Mouse (Mus musculus) large intestine, adult 2 months (tissue): ENCODE measurements around the gene Paqr7. TPM values are rescaled to one million over a fixed set of nuclear protein-coding genes. Genes with fewer than 3 reads are reported as not detected.
"Not testable (repeated sequence)": the region's sequence is repeated elsewhere in the genome, so short reads cannot be mapped to it uniquely, and the experiment has no call there.

Experiments used
- DNase-seq: peaks from one replicate; pipeline ENCODE4 v3.0.0-alpha.2; 2012; ENCODE audit warnings: low read depth, low spot score
- WGBS: fragments of 180-500 bp; shearing (Covaris S2); methylation state at CpG from one replicate; pipeline ENCODE4 v1.1.7; 2018; 5-methylcytosine and 5-hydroxymethylcytosine counted together
- polyA plus RNA-seq: library from polyadenylated mRNA; depleted of rRNA; stranded (reverse); fragments of >200 nt; gene quantifications from 2 replicates; pipeline ENCODE4 v1.2.3, GENCODE M21; 2012

Paqr7 gene
- polyA plus RNA-seq, 1 experiment: 9.6 TPM

DNA sequence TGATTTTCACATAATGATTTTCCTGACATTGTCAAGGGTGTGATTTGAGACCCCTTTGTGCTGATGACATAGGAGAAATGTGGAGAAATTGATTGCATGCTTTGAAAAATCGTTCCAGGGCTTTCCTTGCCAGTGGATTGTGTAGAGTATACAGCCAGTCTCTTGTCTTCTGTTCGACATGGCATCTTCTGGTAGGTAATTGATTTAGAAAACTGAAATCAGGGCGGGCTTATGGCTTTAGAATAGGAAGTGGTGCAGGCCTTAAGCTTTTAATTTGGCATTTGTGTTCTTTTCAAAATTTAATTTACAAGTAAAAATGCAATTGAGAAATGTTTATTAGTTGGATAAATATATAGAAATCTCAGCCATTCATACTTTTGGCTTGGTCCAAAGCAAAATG lies 26.5 kb upstream of the Paqr7 start:
- DNase-seq: no peak
- 46% methylated on average over 3 of the region's 3 CpGs for WGBS

GRCm38 (mm10) chr4:134471469-134471868 lies 25.0 kb upstream of the Paqr7 start:
- no peak for DNase-seq

GRCm38 (mm10) chr4:134473764-134474163 lies 22.7 kb upstream of the Paqr7 start:
- WGBS: 78% methylated on average over 4 of the region's 4 CpGs
- no peak for DNase-seq

DNA sequence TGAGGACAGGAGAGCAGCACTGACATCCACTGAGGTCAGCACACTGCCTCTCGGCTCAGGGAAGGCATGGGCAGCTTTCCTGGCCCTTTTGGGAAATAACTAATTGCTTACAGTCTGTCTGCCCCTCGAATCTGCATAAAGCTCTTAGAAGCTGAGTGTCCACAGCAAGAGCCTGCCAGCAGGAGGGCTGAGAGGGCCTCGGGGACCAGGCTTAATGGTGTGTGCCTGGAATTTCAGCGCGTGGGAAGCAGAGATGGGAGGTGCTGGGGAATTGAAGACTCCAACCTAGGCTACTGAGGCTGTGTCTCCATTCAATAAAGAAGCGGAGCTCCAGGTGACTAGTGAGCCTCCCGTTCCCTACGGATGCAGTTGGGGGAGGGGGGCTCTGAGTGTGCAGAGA lies 22.3 kb upstream of the Paqr7 start:
- 82% methylated on average over 8 of the region's 8 CpGs for WGBS
- DNase-seq: no peak

DNA sequence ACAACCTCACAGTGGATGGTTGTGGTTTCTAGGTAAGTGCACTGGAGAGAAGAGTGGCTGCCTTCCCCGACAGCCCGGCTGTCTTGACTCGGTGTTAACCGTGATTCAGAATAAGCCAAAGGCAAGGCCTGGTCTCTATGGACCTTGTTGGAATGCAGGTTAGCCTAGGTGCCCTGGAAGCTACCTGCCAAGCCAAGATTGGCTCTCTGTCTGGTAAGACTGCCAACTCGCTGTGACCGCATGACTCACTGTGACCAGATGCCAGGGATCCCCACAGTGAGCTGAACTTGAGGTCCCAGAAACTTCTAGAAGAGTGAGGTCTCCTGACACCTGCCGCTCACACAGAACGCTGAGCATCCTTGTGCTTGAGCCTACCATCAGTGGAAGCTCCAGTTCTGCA lies 19.6 kb upstream of the Paqr7 start:
- WGBS: 85% methylated on average over 8 of the region's 8 CpGs
- no peak for DNase-seq

GRCm38 (mm10) chr4:134478031-134478430 lies 18.5 kb upstream of the Paqr7 start:
- 6% methylated on average over 9 of the region's 9 CpGs for WGBS

DNA sequence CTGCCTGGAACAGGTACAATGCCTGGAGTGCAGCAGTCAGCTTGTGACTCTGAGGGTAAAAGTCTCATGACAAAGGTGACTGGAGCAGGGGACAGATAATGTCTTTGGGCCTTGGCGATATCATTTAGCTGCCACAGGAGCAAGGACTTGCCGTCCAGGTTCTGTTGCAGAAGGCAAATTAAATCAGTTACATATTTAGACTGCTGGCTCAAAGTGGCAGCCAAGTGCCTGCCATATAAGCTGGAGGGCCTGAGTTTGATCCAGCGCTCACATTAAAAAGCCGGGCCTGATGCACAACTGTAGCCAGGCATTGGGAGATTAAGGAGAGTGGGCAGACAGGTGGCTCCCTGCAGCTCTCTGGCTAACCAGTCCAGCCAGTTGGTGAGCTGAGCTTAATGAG lies 16.7 kb upstream of the Paqr7 start:
- WGBS: 85% methylated on average over 4 of the region's 4 CpGs
- DNase-seq: no peak

More at GRCm38 (mm10) chr4:134478031-134478430, 18.5 kb upstream of the Paqr7 start:
- DNase-seq: no peak

DNA sequence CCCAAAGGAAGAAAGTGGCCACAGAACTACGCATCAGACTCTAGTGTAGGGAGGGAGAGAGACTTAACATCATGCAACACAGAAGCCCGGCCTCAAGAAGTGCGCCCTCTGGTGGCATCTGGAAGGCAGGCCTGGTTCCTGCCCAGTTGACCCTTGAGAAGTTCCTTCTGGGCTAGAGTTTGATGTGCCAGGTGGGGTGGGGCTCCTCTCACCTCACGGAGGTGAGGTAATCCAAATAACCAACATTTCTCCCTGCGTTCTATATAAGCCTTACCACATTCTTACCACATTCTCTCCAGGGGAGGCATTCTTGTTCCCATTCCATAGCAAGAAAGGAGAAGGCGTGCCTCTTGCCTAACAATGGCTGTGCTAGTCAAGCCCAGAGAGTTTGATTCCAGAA lies 15.6 kb upstream of the Paqr7 start:
- DNase-seq: peak; percentile 56
- 18% methylated on average over 6 of the region's 6 CpGs for WGBS

DNA sequence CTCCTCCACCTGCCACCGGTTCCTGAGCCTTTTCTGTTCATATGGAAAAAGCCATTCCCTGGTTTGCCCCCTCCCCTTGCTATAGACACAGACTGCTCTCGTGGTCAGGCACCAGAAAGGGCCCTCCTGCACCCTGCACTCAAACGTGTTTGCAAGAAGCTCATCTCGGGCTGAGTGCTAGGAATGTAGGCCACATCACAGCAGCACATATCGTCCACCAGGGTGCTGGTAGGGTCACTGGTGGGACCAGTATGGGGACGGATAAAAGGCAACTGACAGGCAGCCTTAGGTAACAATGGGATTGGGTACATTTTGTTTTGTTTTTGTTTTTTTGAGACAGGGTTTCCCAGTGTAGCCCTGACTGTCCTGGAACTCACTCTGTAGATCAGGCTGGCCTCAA lies 15.2 kb upstream of the Paqr7 start:
- no peak for DNase-seq
- WGBS: 66% methylated on average over 6 of the region's 6 CpGs

DNA sequence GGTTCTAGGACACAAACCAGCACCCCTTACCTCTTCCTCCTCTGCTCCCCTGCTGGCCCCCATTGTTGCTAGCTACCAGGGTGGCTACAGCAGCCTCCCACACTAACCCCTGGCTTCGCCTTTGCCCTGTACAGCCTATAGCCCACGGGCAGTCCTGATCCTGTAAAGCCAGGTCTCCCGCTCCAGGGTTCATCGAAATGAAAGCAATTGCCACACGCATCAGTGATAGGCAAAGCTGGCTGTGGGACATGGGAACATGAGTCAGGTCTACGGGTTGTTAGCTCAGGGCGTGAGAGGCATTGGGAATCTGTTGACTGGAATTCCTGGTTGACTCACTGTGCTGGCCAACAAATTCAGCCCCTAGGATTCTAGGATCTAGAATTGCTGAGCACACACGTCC lies 14.1 kb upstream of the Paqr7 start:
- no peak for DNase-seq
- 41% methylated on average over 8 of the region's 8 CpGs for WGBS

DNA sequence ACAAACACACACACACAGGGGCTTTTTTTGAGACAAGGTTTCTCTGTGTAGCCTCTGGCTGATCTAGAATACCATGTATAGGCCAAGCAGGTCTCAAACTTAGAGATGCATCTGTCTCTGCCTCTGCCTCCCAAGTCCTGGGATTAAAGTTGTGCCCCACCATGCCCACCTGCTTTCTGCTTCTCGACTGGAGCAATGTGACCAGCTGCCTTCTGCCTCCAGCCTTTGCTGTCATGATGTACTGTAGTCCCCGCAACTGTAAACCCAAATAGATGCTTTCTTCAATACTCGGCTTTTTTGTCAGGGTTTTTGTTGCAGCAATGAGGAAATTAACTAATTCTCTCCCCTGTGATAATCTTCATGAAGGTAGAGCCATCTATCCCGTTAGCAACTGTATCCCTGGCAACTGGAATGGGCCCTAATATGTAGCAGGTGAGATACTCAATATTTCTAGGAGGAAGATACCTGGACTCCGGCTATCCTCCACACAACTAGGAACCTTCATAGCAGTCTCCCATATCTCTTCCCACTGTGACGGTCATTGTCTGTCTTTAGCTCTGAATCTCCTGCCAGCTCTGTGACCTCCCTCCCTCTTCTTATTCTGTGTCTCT lies 13.3 kb upstream of the Paqr7 start:
- 64% methylated on average over 6 of the region's 6 CpGs for WGBS
- no peak for DNase-seq

GRCm38 (mm10) chr4:134483696-134484095 lies 12.8 kb upstream of the Paqr7 start:
- DNase-seq: no peak

DNA sequence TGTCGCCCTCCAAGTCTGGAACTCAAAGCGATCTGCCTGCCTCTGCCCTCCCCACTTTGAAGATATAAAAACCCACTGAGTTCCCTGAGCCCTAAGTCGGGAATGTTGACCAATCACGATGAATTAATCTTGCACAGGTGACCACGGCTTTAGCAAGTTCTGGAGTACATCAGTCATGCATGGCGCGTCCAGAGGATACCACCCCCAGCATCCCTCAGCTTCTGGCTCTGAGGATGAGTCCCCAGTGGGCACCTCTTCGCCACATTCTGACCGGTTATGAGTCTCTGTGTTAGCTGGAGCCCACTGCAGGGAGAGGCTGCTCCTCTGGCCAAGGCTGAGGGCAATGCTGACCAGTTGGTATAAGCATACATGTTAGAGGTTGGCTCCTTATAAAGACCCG lies 12.3 kb upstream of the Paqr7 start:
- 77% methylated on average over 10 of the region's 10 CpGs for WGBS

More at GRCm38 (mm10) chr4:134483696-134484095, 12.8 kb upstream of the Paqr7 start:
- 58% methylated on average over 6 of the region's 6 CpGs for WGBS

GRCm38 (mm10) chr4:134485151-134485900 lies 11.2 kb upstream of the Paqr7 start:
- WGBS: 70% methylated on average over 5 of the region's 5 CpGs
- DNase-seq: no peak

More for the DNA sequence above, 12.3 kb upstream of the Paqr7 start:
- no peak for DNase-seq

- no peak for DNase-seq
- 88% methylated on average over 5 of the region's 5 CpGs for WGBS
Observed at GRCm38 (mm10) chr4:134488211-134488610, 8.3 kb upstream of the Paqr7 start.

DNA sequence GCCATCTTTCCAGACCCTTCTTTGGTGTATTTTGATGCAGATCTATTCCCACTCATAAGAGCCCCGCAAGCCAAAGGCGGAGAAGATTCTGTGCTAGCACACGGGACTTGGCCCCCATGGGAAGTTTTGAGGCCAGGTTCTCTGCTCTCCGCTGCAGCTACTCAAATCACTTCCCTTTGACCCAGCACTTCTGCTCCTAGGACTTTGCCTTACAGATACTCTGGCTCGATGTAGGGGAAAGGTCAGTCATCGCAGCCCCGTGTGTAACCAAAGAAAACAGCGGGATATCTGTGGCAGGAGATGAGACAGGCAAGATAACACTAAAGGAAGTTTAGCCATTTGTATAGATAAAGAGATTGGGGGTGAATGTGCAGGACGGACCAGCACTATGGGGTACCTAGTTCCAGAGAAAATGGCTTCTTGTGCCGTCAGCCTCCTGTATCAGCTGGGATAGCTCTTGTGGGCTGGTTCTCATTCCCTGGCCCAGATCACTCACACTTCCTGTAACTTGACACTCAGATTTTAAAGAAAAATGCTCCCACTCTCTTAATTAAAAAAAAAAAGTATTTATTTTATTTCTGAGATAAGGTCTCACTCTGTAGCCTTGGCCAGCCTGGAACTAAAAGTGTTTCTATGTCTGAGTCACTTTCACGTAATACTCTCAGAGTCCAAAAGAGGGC lies 6.4 kb upstream of the Paqr7 start:
- no peak for DNase-seq
- 78% methylated on average over 11 of the region's 11 CpGs for WGBS

GRCm38 (mm10) chr4:134491716-134492115 lies 4.8 kb upstream of the Paqr7 start:
- DNase-seq: no peak
- 20% methylated on average over 6 of the region's 6 CpGs for WGBS

DNA sequence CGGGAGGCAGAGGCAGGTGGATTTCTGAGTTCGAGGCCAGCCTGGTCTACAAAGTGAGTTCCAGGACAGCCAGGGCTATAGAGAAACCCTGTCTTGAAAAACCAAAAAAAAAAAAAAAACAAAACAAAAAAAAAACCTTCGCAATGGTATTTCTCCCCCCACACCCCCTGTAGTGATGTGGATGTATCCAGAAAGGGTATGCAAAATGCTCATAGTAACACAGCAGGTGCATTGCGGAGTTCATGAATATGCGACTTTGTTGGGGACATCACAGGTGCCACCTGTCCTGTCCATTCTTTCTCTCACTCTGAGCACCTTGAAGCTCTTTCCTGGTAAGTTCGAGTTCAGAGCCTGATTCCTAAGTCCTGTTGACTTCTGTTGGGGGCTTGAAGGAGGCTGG lies 2.3 kb upstream of the Paqr7 start:
- not testable (repeated sequence) for DNase-seq
- WGBS: 94% methylated on average over 6 of the region's 6 CpGs

GRCm38 (mm10) chr4:134494780-134495545 lies 1.5 kb upstream of the Paqr7 start:
- WGBS: 54% methylated on average over 16 of the region's 16 CpGs
- DNase-seq: no peak

- no peak for DNase-seq
- WGBS: 78% methylated on average over 5 of the region's 5 CpGs
Observed at GRCm38 (mm10) chr4:134495546-134495923, 962 bp upstream of the Paqr7 start.
